Mouse (Mus musculus) ES-Bruce4 (cell line): ENCODE measurements around the gene Prmt1. TPM values are rescaled to one million over a fixed set of nuclear protein-coding genes. Genes with fewer than 3 reads are reported as not detected.

ENCODE experiments used
- H3K27ac ChIP-seq: 2 replicates; pipeline ENCODE4 v1.5.1; 2012; ENCODE audit warnings: low read length, inconsistent platforms; ENCODE audit not compliant: insufficient read depth
- H3K27me3 ChIP-seq: 2 replicates; pipeline ENCODE4 v1.6.1; 2012; ENCODE audit warnings: mild to moderate bottlenecking, low read length, inconsistent platforms; ENCODE audit not compliant: control insufficient read depth, poor library complexity, insufficient read depth, severe bottlenecking
- H3K36me3 ChIP-seq: 2 replicates; pipeline ENCODE4 v1.6.1; 2012; ENCODE audit warnings: inconsistent platforms, mild to moderate bottlenecking, low read length, moderate library complexity; ENCODE audit not compliant: control insufficient read depth, poor library complexity, insufficient read depth, severe bottlenecking
- H3K4me1 ChIP-seq: one replicate; pipeline ENCODE4 v1.8.1; 2011; ENCODE audit warnings: low read length; ENCODE audit not compliant: control insufficient read depth, insufficient read depth
- H3K4me3 ChIP-seq: 2 replicates; pipeline ENCODE4 v1.5.1; 2011; ENCODE audit warnings: low read depth, mild to moderate bottlenecking, low read length
- H3K9ac ChIP-seq: 2 replicates; pipeline ENCODE4 v1.6.1; 2012; ENCODE audit warnings: low read depth, mild to moderate bottlenecking, inconsistent platforms; ENCODE audit not compliant: poor library complexity, severe bottlenecking
- H3K9me3 ChIP-seq: replicated peaks from 2 replicates; pipeline ENCODE4 v1.6.1; 2012; ENCODE audit warnings: mild to moderate bottlenecking, low read length, inconsistent platforms; ENCODE audit not compliant: control insufficient read depth, poor library complexity, insufficient read depth, severe bottlenecking
- CTCF ChIP-seq: IDR thresholded peaks from one replicate; pipeline ENCODE4 v1.8.1; 2011; ENCODE audit warnings: low read depth, low read length
- EP300 ChIP-seq: IDR thresholded peaks from 2 replicates; pipeline ENCODE4 v1.6.1; 2011; ENCODE audit warnings: low read depth, low read length; ENCODE audit not compliant: insufficient read depth
- POLR2A ChIP-seq: IDR thresholded peaks from one replicate; pipeline ENCODE4 v1.8.1; 2011; ENCODE audit warnings: low read length; ENCODE audit not compliant: insufficient read depth
- polyA plus RNA-seq: library from polyadenylated mRNA; stranded (reverse); fragments of >200 nt; gene quantifications from 2 replicates; pipeline ENCODE4 v1.2.4, GENCODE M21; 2011; ENCODE audit warnings: low read depth; ENCODE audit not compliant: missing spikeins, insufficient read depth, insufficient read length

Prmt1 gene
- polyA plus RNA-seq, 1 experiment = 461 TPM

GRCm38 (mm10) chr7:44999753-45000152 lies 13.4 kb upstream of the Prmt1 start:
- H3K9me3 ChIP-seq = no peaks in the 10 kb centered on the region
- no peaks in the 10 kb centered on the region for H3K4me1 ChIP-seq
- peaks cover 21% of the 10 kb centered on the region for H3K36me3 ChIP-seq
- H3K9ac ChIP-seq = no peak overlapping the region
- no peak overlapping the region for H3K4me3 ChIP-seq
- no peak overlapping the region for H3K27ac ChIP-seq
- H3K27me3 ChIP-seq = no peaks in the 10 kb centered on the region
- no peak for TF ChIP-seq EP300
- no peak for TF ChIP-seq CTCF
- TF ChIP-seq POLR2A = no peak

- no peaks in the 10 kb centered on the region for H3K27me3 ChIP-seq
- H3K9ac ChIP-seq = peak within 1 kb of the TSS; percentile 57
- no peaks in the 10 kb centered on the region for H3K4me1 ChIP-seq
- no peaks in the 10 kb centered on the region for H3K9me3 ChIP-seq
- H3K36me3 ChIP-seq = peaks cover 21% of the 10 kb centered on the region
- peak within 1 kb of the TSS; percentile 27; the same call in 1 of the 2 replicates for H3K27ac ChIP-seq
- no peak for TF ChIP-seq EP300
- TF ChIP-seq CTCF = no peak
- no peak for TF ChIP-seq POLR2A
- peak within 1 kb of the TSS; percentile 92 for H3K4me3 ChIP-seq
Observed at GRCm38 (mm10) chr7:44998501-44998955, 12.2 kb upstream of the Prmt1 start, which contains the start of gene Bcl2l12. TSS of gene Bcl2l12 (minus strand) at chr7:44998712.

DNA sequence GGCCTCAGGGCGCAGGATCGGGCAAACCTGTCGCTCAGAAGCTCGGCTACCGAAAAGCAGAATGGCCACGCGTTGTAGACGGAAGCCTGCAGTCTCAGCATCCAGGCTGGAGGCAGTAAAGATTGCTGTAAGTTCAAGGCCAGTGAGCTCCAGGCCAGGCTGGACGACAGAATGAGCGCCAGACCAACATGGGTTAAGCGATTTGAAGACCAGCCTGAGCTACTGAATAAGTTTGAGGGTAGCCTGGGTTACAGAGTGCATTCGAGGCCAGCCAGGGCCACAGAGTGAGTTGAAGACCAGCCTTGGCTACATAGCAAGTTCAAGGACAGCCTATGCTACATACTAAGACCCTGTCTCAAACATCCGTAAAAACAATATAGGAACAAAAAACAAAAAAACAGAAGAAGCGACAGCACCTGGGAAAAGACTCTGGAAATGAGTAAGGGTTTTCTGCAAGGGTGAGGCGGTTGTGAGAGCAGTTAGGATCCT lies 11.6 kb upstream of the Prmt1 start:
- Histone ChIP-seq H3K9me3 (no peaks in the 10 kb centered on the region), H3K4me1 (no peaks in the 10 kb centered on the region), H3K36me3 (peaks cover 16% of the 10 kb centered on the region), H3K27me3 (no peaks in the 10 kb centered on the region), H3K4me3 (peak overlapping the region; percentile 92), H3K27ac (peak overlapping the region; percentile 27; the same call in 1 of the 2 replicates), H3K9ac (peak overlapping the region; percentile 57)
- no peak for TF ChIP-seq CTCF
- TF ChIP-seq POLR2A = no peak
- TF ChIP-seq EP300 = no peak

DNA sequence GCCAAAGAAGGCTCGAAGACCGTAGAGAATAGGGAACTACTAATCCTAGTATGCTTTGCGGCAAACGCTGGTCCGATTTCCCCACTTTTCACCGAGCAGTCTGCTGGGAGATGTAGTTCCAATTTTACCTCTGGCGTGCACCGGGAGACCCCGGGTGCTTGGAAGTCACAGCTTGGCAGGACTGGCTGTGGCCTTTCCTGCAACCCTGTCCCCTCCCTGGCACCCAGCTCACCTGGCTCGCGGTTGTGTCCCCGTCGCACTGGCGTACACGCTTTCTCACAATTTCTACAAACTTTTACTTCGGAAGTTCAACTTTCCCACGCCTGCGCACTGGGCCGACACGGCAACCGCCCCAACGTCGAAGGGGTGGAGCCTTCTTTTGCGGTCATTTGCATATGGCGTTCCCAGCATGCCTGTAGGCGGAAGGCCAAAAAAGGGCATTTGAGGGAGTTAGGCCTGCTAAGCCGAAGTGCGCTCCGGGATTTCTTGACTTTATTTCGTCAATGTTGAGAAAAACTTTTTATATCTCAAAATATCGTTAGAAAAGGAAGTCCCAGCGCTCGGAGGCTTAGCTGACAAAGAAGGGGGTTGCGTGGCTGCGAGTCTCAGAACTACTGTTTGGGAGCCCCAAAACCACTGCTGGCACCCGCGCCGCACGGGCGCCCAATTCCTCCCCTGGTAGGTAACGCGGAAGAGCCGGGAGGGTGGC lies 11.0 kb upstream of the Prmt1 start, which contains the start of gene Irf3:
TSS of gene Irf3 (plus strand) at position 418 of the 709 bp plus-strand sequence.
- peaks cover 14% of the 10 kb centered on the region for H3K36me3 ChIP-seq
- TF ChIP-seq EP300 = no peak
- peak; percentile 41 for TF ChIP-seq POLR2A

GRCm38 (mm10) chr7:44996672-44997071 lies 10.3 kb upstream of the Prmt1 start:
- Histone ChIP-seq H3K36me3 (peaks cover 10% of the 10 kb centered on the region), H3K27ac (0 out of 2 replicates have a peak overlapping the region, but pooled peaks have one; percentile 10)
- TF ChIP-seq POLR2A = no peak
- no peak for TF ChIP-seq CTCF
- TF ChIP-seq EP300 = no peak

More for the DNA sequence above, 11.0 kb upstream of the Prmt1 start, which contains the start of gene Irf3:
- Histone ChIP-seq H3K27ac (peak within 1 kb of the TSS; percentile 27; the same call in 1 of the 2 replicates), H3K9ac (peak within 1 kb of the TSS; percentile 57), H3K27me3 (no peaks in the 10 kb centered on the region), H3K4me3 (peak within 1 kb of the TSS; percentile 92), H3K4me1 (no peaks in the 10 kb centered on the region), H3K9me3 (no peaks in the 10 kb centered on the region)

More at GRCm38 (mm10) chr7:44996672-44997071, 10.3 kb upstream of the Prmt1 start:
- H3K9me3 ChIP-seq = no peaks in the 10 kb centered on the region
- no peaks in the 10 kb centered on the region for H3K4me1 ChIP-seq
- no peaks in the 10 kb centered on the region for H3K27me3 ChIP-seq
- peak overlapping the region; percentile 82 for H3K4me3 ChIP-seq
- H3K9ac ChIP-seq = peak overlapping the region; percentile 57
